Mouse (Mus musculus) embryo, embryonic 9.5 days (tissue): ENCODE measurements around the gene Itga6.
A peak's percentile ranks its signal among the peaks of the same experiment; 100 is the strongest.

Source experiments
- DNase-seq: peaks from one replicate; pipeline ENCODE4 v3.0.0-alpha.2; 2017; ENCODE audit errors: extremely low spot score

Itga6 gene

GRCm38 (mm10) chr2:71843316-71843715, 97.9 kb downstream of the Itga6 start:
- no peak for DNase-seq

GRCm38 (mm10) chr2:71844906-71845305, 99.5 kb downstream of the Itga6 start:
- no peak for DNase-seq

- peak; percentile 38 for DNase-seq
These were observed 106.7 kb downstream of the Itga6 start for GRCm38 (mm10) chr2:71852161-71852560.

GRCm38 (mm10) chr2:71855076-71855475, 109.7 kb downstream of the Itga6 start:
- DNase-seq = no peak

- DNase-seq = no peak
These were observed 118.2 kb downstream of the Itga6 start for GRCm38 (mm10) chr2:71863531-71864173.

- DNase-seq = no peak
These were observed 119.6 kb downstream of the Itga6 start for GRCm38 (mm10) chr2:71865022-71865421.

GRCm38 (mm10) chr2:71865935-71866334, 120.5 kb downstream of the Itga6 start:
- no peak for DNase-seq

GRCm38 (mm10) chr2:71866565-71866964, 121.1 kb downstream of the Itga6 start:
- no peak for DNase-seq

- DNase-seq = no peak
These were observed 121.6 kb downstream of the Itga6 start for GRCm38 (mm10) chr2:71867019-71867418.

- no peak for DNase-seq
These were observed 122.1 kb downstream of the Itga6 start for GRCm38 (mm10) chr2:71867480-71867879.

GRCm38 (mm10) chr2:71868256-71868655, 122.8 kb downstream of the Itga6 start:
- no peak for DNase-seq

- DNase-seq = no peak
These were observed 126.7 kb downstream of the Itga6 start for GRCm38 (mm10) chr2:71872141-71872540.

GRCm38 (mm10) chr2:71872801-71873443, 127.5 kb downstream of the Itga6 start, which contains the start of gene Pdk1:
TSS of gene Pdk1 (plus strand) at chr2:71873224.
- DNase-seq = peak; percentile 98

GRCm38 (mm10) chr2:71873474-71874322, 128.3 kb downstream of the Itga6 start:
- DNase-seq = peak; percentile 55

GRCm38 (mm10) chr2:71874422-71874821, 129.0 kb downstream of the Itga6 start:
- DNase-seq = no peak

GRCm38 (mm10) chr2:71874836-71875235, 129.4 kb downstream of the Itga6 start:
- DNase-seq = no peak

- DNase-seq = no peak
These were observed 132.4 kb downstream of the Itga6 start for GRCm38 (mm10) chr2:71877865-71878264.

GRCm38 (mm10) chr2:71878441-71878840, 133.0 kb downstream of the Itga6 start:
- DNase-seq = no peak

- DNase-seq = no peak
These were observed 133.5 kb downstream of the Itga6 start for GRCm38 (mm10) chr2:71878943-71879342.

GRCm38 (mm10) chr2:71882914-71883651, 137.7 kb downstream of the Itga6 start:
- no peak for DNase-seq

- DNase-seq = no peak
These were observed 141.9 kb downstream of the Itga6 start for GRCm38 (mm10) chr2:71887269-71887668.

GRCm38 (mm10) chr2:71888437-71888836, 143.0 kb downstream of the Itga6 start:
- DNase-seq = no peak
